Mouse (Mus musculus) gastrocnemius, adult 2 months (tissue): Measurements from ENCODE around the gene Lgi4. TPM values are rescaled to one million over a fixed set of nuclear protein-coding genes. Genes with fewer than 3 reads are reported as not detected.

Experiments used
- DNase-seq: peaks from one replicate; pipeline ENCODE4 v3.0.0; 2022
- H3K27ac ChIP-seq: fragments of 200-600 bp; 2 replicates; pipeline ENCODE4 v1.8.1; 2022; ENCODE audit warnings: mild to moderate bottlenecking
- H3K4me3 ChIP-seq: fragments of 200-600 bp; 2 replicates; pipeline ENCODE4 v1.8.1; 2022; ENCODE audit warnings: mild to moderate bottlenecking, moderate library complexity
- CTCF ChIP-seq: fragments of 200-600 bp; IDR thresholded peaks from 2 replicates; pipeline ENCODE4 v1.8.1; 2022; ENCODE audit warnings: antibody characterized with exemption, mild to moderate bottlenecking, moderate library complexity
- intact Hi-C: fragments of 180-260 bp; cut with DNase I; formaldehyde crosslinking; loops from one replicate; pipeline ENCODE4 v1.15.1; 2025
- microRNA-seq: library from miRNA; unstranded; fragments of <30 nt; microRNA quantifications from one replicate; pipeline ENCODE4 v1.2.0, GENCODE M21; 2021
- total RNA-seq, 2 experiments: library from RNA; stranded (reverse); gene quantifications; 2 replicates each; pipeline ENCODE4 v1.2.3; 2021

Lgi4 gene
- total RNA-seq, 2 experiments from 2014 or later: 2.4 to 3.3 TPM

GRCm38 (mm10) chr7:31115182-31115581, 56.0 kb downstream of the Lgi4 start, which contains the start of gene Hpn:
Gene Hpn, minus strand, starts transcription at chr7:31115290.
- Histone ChIP-seq H3K27ac (peak within 1 kb of the TSS; percentile 93), H3K4me3 (peak within 1 kb of the TSS; percentile 46)
- peak; percentile 61 for DNase-seq
- no peak for TF ChIP-seq CTCF
- intact Hi-C loops: no loop called here

- no peak for TF ChIP-seq CTCF
- Histone ChIP-seq H3K4me3 (peak overlapping the region; percentile 46), H3K27ac (peak overlapping the region; percentile 93)
- intact Hi-C loops: no loop called here
- DNase-seq: peak; percentile 89
Observed at GRCm38 (mm10) chr7:31115587-31116043, 56.5 kb downstream of the Lgi4 start.

DNA sequence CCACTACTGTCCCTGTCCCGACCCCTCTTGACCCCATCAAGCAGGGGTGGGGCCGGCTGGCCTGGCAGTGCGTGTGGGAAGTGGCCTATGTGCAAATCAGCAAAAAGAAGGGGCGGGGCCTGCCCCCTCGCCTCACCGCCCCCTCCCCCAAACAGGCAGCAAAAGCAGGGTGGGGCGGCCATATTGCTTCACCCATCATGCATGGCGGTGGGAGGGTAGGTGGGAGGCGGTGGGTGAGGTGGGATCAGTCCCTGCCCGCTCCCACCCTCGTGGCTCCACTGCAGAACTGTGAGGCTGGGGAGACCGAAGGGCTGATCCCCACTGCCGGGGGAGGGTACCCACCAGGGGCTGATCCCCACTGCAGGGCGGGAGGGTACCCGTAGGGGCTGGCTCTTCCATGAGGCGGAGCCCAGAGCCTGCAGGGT, 57.6 kb downstream of the Lgi4 start:
- H3K27ac ChIP-seq: peak overlapping the region; percentile 93

GRCm38 (mm10) chr7:31117465-31117864, 58.3 kb downstream of the Lgi4 start:
- peak overlapping the region; percentile 93 for H3K27ac ChIP-seq
- DNase-seq: no peak
- peak overlapping the region; percentile 46 for H3K4me3 ChIP-seq
- intact Hi-C loops: no loop called here
- no peak for TF ChIP-seq CTCF

More for the DNA sequence above, 57.6 kb downstream of the Lgi4 start:
- H3K4me3 ChIP-seq: peak overlapping the region; percentile 46
- intact Hi-C loops: no loop called here
- DNase-seq: peak; percentile 56
- no peak for TF ChIP-seq CTCF

GRCm38 (mm10) chr7:31118486-31118885, 59.3 kb downstream of the Lgi4 start:
- Histone ChIP-seq H3K27ac (peak overlapping the region; percentile 93), H3K4me3 (peak overlapping the region; percentile 40; the same call in 1 of the 2 replicates)
- intact Hi-C loops: no loop called here
- peak; percentile 91 for DNase-seq
- no peak for TF ChIP-seq CTCF

DNA sequence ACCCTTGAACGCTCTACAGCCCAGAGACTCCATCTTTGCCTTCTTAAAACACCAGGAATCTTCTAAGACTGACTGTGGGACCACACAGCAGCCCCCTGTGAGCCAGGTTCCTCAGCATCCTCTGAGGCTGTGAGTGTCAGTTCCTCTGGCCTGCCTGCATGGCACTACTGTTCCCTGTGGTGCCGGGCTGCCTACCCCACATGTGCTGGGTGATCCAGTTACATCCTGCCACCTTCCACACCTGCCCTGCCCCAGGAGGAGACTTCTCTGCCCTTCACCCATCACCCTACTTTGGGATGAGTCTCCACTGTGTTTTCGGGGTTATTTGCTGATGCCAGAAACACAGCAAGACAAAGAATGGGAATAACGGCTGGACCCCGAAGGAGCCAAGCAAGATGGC, 60.4 kb downstream of the Lgi4 start:
- H3K4me3 ChIP-seq: no peak overlapping the region; the same call in 1 of the 2 replicates
- H3K27ac ChIP-seq: peak overlapping the region; percentile 93
- peak; percentile 61 for DNase-seq
- no peak for TF ChIP-seq CTCF
- intact Hi-C loops: no loop called here

Small RNA genes lying within 50 kb of the gene (microRNA-seq; reads per million reads assigned to microRNA genes)
- gene Mir7050: not detected

Other genes starting within 250 kb of the Lgi4 start
- gene Ffar2, start 235.6 kb upstream of the Lgi4 start, total RNA-seq: under 1 TPM in 1 of 2 experiments, not detected in 1; 0.14 TPM
- not detected for gene Ffar3, start 203.2 kb upstream of the Lgi4 start, total RNA-seq
- not detected for gene Ffar1, start 197.8 kb upstream of the Lgi4 start, total RNA-seq
- gene Cd22, start 179.0 kb upstream of the Lgi4 start, total RNA-seq: under 1 TPM in 1 of 2 experiments, not detected in 1; 0.31 TPM
- under 1 TPM; 0.22 to 0.71 TPM for gene Mag, start 144.5 kb upstream of the Lgi4 start, total RNA-seq
- gene Hamp2, start 134.7 kb upstream of the Lgi4 start, total RNA-seq: not detected
- gene Hamp, start 115.3 kb upstream of the Lgi4 start, total RNA-seq: not detected
- 100 to 1,000 TPM in 1 of 2 experiments, 10 to 100 TPM in 1; 85.9 to 102 TPM for gene Usf2, start 102.5 kb upstream of the Lgi4 start, total RNA-seq
- gene Lsr, start 85.9 kb upstream of the Lgi4 start, total RNA-seq: under 1 TPM; 0.31 to 0.41 TPM
- gene Fam187b, start 85.6 kb upstream of the Lgi4 start, total RNA-seq: not detected
- gene Fxyd5, start 16.9 kb upstream of the Lgi4 start, total RNA-seq: 10 to 100 TPM in 1 of 2 experiments, 1 to 10 TPM in 1; 8.3 to 13.8 TPM
- gene Fxyd7, start 7.9 kb upstream of the Lgi4 start, total RNA-seq: 1 to 10 TPM; 1.4 to 1.6 TPM
- 1,000 to 10,000 TPM in 1 of 2 experiments, 100 to 1,000 TPM in 1; 944 to 1,010 TPM for gene Fxyd1, start 2.1 kb upstream of the Lgi4 start, total RNA-seq
- gene Fxyd3, start 17.4 kb downstream of the Lgi4 start, total RNA-seq: 1 to 10 TPM; 1.2 to 1.4 TPM
- gene Hpn, start 55.9 kb downstream of the Lgi4 start, total RNA-seq: 10 to 100 TPM; 14.0 to 15.9 TPM
- gene Scn1b, start 67.7 kb downstream of the Lgi4 start, total RNA-seq: 100 to 1,000 TPM; 748 to 815 TPM
- 10 to 100 TPM; 47.2 to 61.7 TPM for gene Gramd1a, start 96.6 kb downstream of the Lgi4 start, total RNA-seq
- not detected for gene Scgb2b2, start 231.2 kb downstream of the Lgi4 start, total RNA-seq
- not detected for gene Scgb1b2, start 232.5 kb downstream of the Lgi4 start, total RNA-seq